Mouse (Mus musculus) heart, postnatal 0 days (tissue): ENCODE measurements around the gene Gm10382. TPM values are rescaled to one million over a fixed set of nuclear protein-coding genes. Genes with fewer than 3 reads are reported as not detected.
"Not testable (repeated sequence)": the region's sequence is repeated elsewhere in the genome, so short reads cannot be mapped to it uniquely, and the experiment has no call there.

Experiments
- ATAC-seq: fragments of 200-750 bp; cut with Nextera tagmentation; 2 replicates; pipeline ENCODE4 v1.8.0; 2017; ENCODE audit warnings: low read depth, moderate number of reproducible peaks, moderate library complexity; ENCODE audit not compliant: insufficient read depth
- DNase-seq: peaks from one replicate; pipeline ENCODE4 v3.0.0-alpha.2; 2016; ENCODE audit warnings: low spot score
- H3K27ac ChIP-seq: fragments of 300-500 bp; sonication (generic); 2 replicates; pipeline ENCODE4 v1.5.1; 2014; ENCODE audit warnings: low read depth, mild to moderate bottlenecking
- H3K27me3 ChIP-seq: fragments of 300-500 bp; sonication (generic); 2 replicates; pipeline ENCODE4 v1.6.1; 2014; ENCODE audit warnings: low read length, mixed read lengths; ENCODE audit not compliant: control insufficient read depth, insufficient read depth
- H3K36me3 ChIP-seq: fragments of 300-500 bp; sonication (generic); replicated peaks from 2 replicates; pipeline ENCODE4 v1.6.1; 2014; ENCODE audit warnings: low read length, mixed read lengths; ENCODE audit not compliant: control insufficient read depth, insufficient read depth
- H3K4me1 ChIP-seq: fragments of 300-500 bp; sonication (generic); 2 replicates; pipeline ENCODE4 v1.6.1; 2014; ENCODE audit warnings: antibody characterized with exemption; ENCODE audit not compliant: control insufficient read depth, insufficient read depth
- H3K4me2 ChIP-seq: fragments of 300-500 bp; sonication (generic); 2 replicates; pipeline ENCODE4 v1.6.1; 2014; ENCODE audit warnings: low read depth, mild to moderate bottlenecking, low read length, moderate library complexity
- H3K4me3 ChIP-seq: fragments of 300-500 bp; sonication (generic); 2 replicates; pipeline ENCODE4 v1.5.1; 2014; ENCODE audit warnings: low read depth, low read length
- H3K9ac ChIP-seq: fragments of 300-500 bp; sonication (generic); replicated peaks from 2 replicates; pipeline ENCODE4 v1.6.1; 2014; ENCODE audit warnings: low read depth, low read length, mixed read lengths
- H3K9me3 ChIP-seq: fragments of 300-500 bp; sonication (generic); replicated peaks from 2 replicates; pipeline ENCODE4 v1.6.1; 2016; ENCODE audit warnings: low read length; ENCODE audit not compliant: control insufficient read depth
- CTCF ChIP-seq: IDR thresholded peaks from 2 replicates; pipeline ENCODE4 v1.5.1; 2016; ENCODE audit warnings: antibody characterized with exemption, control low read depth, low read depth
- EP300 ChIP-seq: IDR thresholded peaks from 2 replicates; pipeline ENCODE4 v1.6.1; 2016; ENCODE audit warnings: antibody characterized with exemption, low read depth
- WGBS: fragments of 180-500 bp; shearing (Covaris S2); extraction: QIAGEN DNeasy Blood & Tissue Kit; methylation state at CpG from one replicate; pipeline ENCODE4 v1.1.7; 2014; 5-methylcytosine and 5-hydroxymethylcytosine counted together
- polyA plus RNA-seq: library from polyadenylated mRNA; unstranded; fragments of >200 nt; fragmentation: Nextera tagmentation; extraction: Ambion mirVana; gene quantifications from 2 replicates; pipeline ENCODE4 v1.2.1, GENCODE M21; 2015
- total RNA-seq: library from RNA; depleted of rRNA; stranded (reverse); fragments of >200 nt; gene quantifications from 2 replicates; pipeline ENCODE4 v1.2.3, GENCODE M21; 2014; ENCODE audit warnings: low replicate concordance

Gm10382 gene
- total and polyA plus RNA-seq, 2 experiments from 2014 or later = 0.78 TPM; not detected in 1

DNA sequence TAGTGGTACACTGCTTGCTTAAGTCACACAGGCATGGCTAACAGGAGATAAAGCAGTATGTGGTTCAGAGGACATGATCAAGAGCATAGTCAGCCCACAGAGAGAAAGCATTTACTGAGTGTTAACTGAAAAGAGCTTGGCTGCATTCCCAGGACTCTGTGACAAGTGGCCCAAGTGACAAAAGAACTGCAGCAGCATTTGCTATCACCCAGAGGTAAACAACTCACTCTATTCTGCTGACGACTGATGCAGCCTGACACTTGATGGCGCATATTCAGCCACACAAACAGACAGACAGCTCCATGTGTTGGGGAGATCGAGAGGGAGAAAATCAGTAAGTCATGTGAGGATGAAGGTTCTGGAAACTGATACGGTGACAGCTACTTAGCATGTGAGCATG lies 24.6 kb downstream of the Gm10382 start:
- Histone ChIP-seq H3K27ac (peak overlapping the region; percentile 76), H3K4me2 (no peak overlapping the region)

DNA sequence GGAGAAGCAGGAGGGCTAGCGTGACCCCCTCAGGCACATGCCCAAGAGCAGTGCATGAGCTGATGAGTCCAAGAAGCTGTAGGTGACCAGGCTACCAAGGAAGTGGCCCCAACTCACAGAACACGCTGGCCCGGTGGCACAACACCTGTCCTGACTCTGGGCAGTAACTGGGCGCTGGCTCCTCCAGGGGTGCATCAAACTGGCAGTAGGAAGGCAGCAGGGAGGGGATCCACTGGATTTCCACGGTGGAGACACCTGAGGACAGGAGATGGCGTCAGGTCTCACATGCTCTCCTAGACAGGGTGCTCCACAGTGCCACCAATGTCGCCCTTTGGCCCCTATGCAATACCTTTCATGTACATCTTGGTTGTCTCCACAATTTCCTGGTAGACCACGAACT lies 27.1 kb downstream of the Gm10382 start:
- no peaks in the 10 kb centered on the region for H3K4me1 ChIP-seq
- no peak for DNase-seq
- WGBS = 93% methylated on average over 8 of the region's 8 CpGs
- no peak overlapping the region for H3K4me3 ChIP-seq
- peaks cover 67% of the 10 kb centered on the region for H3K36me3 ChIP-seq
- no peak for TF ChIP-seq CTCF
- no peak for TF ChIP-seq EP300
- no peak for ATAC-seq
- H3K9ac ChIP-seq = no peak overlapping the region
- H3K9me3 ChIP-seq = no peaks in the 10 kb centered on the region
- H3K4me2 ChIP-seq = no peak overlapping the region
- no peaks in the 10 kb centered on the region for H3K27me3 ChIP-seq
- H3K27ac ChIP-seq = no peak overlapping the region

More for the DNA sequence above, 24.6 kb downstream of the Gm10382 start:
- Histone ChIP-seq H3K27me3 (no peaks in the 10 kb centered on the region), H3K36me3 (peaks cover 44% of the 10 kb centered on the region), H3K4me1 (no peaks in the 10 kb centered on the region), H3K9me3 (no peaks in the 10 kb centered on the region), H3K4me3 (no peak overlapping the region), H3K9ac (no peak overlapping the region)
- ATAC-seq (peak; percentile 82), DNase-seq (peak; percentile 89)
- TF ChIP-seq CTCF (no peak), EP300 (peak; percentile 89)
- 24% methylated on average over 4 of the region's 4 CpGs for WGBS

DNA sequence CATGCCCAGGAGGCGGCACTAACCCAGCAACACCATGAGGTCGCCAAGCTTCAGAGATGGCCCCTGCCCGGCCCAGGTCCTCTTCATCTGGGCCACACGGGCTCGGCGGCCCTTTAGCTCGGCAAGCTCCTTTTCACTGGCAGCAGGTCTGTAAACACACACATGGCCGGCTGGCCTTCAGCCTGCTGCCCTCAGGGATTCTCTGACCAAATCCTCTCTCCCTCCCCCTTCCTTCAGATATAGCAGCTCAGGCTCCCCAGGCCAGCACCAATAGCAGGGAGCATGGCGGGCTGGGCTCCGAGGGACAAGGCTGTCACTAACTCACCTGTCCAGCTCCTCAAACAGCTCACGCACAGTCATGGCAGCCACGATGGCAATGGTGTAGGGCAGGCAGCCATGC lies 29.5 kb downstream of the Gm10382 start:
- Histone ChIP-seq H3K27ac (no peak overlapping the region), H3K27me3 (no peaks in the 10 kb centered on the region), H3K36me3 (peaks cover 91% of the 10 kb centered on the region), H3K4me1 (no peaks in the 10 kb centered on the region), H3K4me2 (no peak overlapping the region), H3K9ac (no peak overlapping the region), H3K9me3 (no peaks in the 10 kb centered on the region), H3K4me3 (no peak overlapping the region)
- TF ChIP-seq CTCF = no peak
- no peak for TF ChIP-seq EP300
- no peak for ATAC-seq
- WGBS = 87% methylated on average over 12 of the region's 12 CpGs
- DNase-seq = no peak

DNA sequence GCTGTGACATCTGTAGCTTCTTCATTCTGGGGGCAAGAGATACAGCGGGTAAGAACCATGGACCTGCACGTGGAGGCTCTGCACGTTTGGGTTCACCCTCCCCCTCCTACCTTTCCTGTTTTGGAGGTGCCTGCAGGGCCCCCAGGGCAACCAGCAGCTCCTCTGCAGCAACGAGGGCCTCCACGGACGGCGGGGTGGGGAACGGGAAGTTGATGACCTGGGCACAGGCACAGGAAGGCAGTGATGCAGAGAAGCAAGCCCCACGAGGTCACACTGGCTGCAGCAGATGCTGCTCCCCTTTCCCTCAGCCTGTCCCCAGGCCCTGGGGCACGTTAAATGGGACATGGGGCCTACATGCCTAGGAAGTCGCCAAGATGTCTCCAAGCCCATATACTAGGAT lies 30.0 kb downstream of the Gm10382 start:
- H3K27me3 ChIP-seq = no peaks in the 10 kb centered on the region
- no peak for ATAC-seq
- WGBS = 68% methylated on average over 11 of the region's 11 CpGs
- H3K4me1 ChIP-seq = no peaks in the 10 kb centered on the region
- no peak for TF ChIP-seq CTCF
- no peak for TF ChIP-seq EP300
- DNase-seq = no peak
- H3K36me3 ChIP-seq = peaks cover 96% of the 10 kb centered on the region
- H3K4me3 ChIP-seq = no peak overlapping the region
- no peaks in the 10 kb centered on the region for H3K9me3 ChIP-seq
- no peak overlapping the region for H3K9ac ChIP-seq
- no peak overlapping the region for H3K27ac ChIP-seq
- H3K4me2 ChIP-seq = no peak overlapping the region

DNA sequence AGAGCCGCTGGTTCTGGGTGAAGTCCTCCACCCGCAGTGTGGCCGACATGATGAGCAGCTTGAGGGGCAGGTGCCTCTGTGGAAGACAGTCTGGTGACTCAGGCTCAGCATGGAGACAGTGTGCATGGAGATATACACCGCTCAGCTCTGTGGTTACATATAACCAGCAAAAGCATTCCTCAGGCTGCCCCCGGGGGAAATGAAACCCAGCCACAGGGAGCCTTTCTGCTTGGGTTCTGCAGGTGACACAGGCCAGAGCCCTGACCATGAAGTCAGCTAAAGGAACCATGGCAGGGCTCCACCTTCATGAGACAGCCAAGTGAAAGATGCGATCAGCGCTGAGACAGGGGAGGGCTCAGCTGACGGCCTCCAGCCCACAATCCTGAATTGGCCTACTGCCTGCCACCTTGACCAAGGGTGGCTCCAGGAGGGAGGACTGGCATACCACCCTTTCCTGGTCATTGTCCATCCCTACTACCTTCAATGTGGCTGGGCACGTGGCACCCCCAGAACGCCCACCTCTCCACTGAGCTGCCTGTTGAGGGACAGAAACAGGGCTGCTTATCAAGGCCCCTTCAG lies 36.7 kb downstream of the Gm10382 start:
- DNase-seq (no peak), ATAC-seq (no peak; the same call in 1 of the 2 replicates)
- H3K27me3 ChIP-seq = no peaks in the 10 kb centered on the region
- H3K4me2 ChIP-seq = no peak overlapping the region
- no peaks in the 10 kb centered on the region for H3K9me3 ChIP-seq
- H3K4me1 ChIP-seq = no peaks in the 10 kb centered on the region
- 87% methylated on average over 10 of the region's 10 CpGs for WGBS
- TF ChIP-seq CTCF (no peak), EP300 (no peak)
- H3K9ac ChIP-seq = no peak overlapping the region
- H3K4me3 ChIP-seq = no peak overlapping the region
- H3K36me3 ChIP-seq = peaks cover 100% of the 10 kb centered on the region
- peak overlapping the region; percentile 73 for H3K27ac ChIP-seq

DNA sequence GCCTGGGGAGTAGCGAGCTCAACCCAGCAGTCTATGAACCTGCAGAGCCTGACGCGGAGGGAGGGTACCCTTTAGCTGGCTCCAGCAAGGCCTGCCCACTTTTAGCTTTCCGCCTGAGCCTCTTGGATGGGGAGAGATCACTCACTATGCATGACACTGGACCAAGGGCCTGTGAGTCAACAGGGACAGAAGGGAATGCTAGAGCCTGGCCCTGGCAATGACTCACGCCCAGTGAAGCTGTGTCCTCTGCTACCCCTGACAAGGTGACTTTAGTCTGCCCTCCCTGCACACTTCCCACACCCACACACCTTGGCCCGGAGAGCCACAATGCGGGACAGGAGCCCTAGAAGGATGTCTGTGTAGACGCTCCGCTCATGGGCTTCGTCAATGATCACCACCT lies 37.2 kb downstream of the Gm10382 start:
- peak overlapping the region; percentile 73 for H3K27ac ChIP-seq
- TF ChIP-seq EP300 (no peak), CTCF (no peak)
- WGBS = 71% methylated on average over 10 of the region's 10 CpGs
- DNase-seq (peak; percentile 51), ATAC-seq (peak; percentile 88)
- no peak overlapping the region for H3K9ac ChIP-seq
- no peak overlapping the region for H3K4me2 ChIP-seq
- no peak overlapping the region for H3K4me3 ChIP-seq
- no peaks in the 10 kb centered on the region for H3K27me3 ChIP-seq
- H3K36me3 ChIP-seq = peaks cover 100% of the 10 kb centered on the region
- no peaks in the 10 kb centered on the region for H3K4me1 ChIP-seq
- no peaks in the 10 kb centered on the region for H3K9me3 ChIP-seq

DNA sequence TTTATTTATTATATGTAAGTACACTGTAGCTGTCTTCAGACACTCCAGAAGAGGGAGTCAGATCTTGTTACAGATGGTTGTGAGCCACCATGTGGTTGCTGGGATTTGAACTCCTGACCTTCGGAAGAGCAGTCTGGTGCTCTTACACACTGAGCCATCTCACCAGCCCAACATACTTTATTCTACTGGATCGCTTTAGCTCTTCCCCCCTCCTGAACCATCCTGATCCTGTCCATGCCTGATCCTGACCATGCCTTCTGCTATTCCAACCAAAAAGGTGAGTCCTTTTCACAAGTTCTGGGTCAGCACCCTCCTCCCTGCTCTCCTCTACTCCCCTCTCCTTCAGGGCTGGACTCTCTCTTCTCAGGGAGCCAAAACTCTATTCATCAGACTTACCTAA lies 43.2 kb downstream of the Gm10382 start:
- H3K4me3 ChIP-seq, H3K9me3 ChIP-seq, H3K27ac ChIP-seq, H3K9ac ChIP-seq, H3K4me2 ChIP-seq, DNase-seq, H3K27me3 ChIP-seq, ATAC-seq, H3K4me1 ChIP-seq: not testable (repeated sequence)
- WGBS = 96% methylated on average over 2 of the region's 2 CpGs
- H3K36me3 ChIP-seq = peaks cover 40% of the 10 kb centered on the region
